Mouse (Mus musculus) gastrocnemius, adult 2 months (tissue): ENCODE measurements at regions not wholly inside any gene's neighbourhood (a gene's known extent, or its start where the extent isn't known, plus 50 kb on each side); places are given as distances from the start of the nearest gene placed in this dataset.
A peak's percentile ranks its signal among the peaks of the same experiment; 100 is the strongest.

Experiments used
- DNase-seq: peaks from one replicate; pipeline ENCODE4 v3.0.0; 2022
- H3K27ac ChIP-seq: fragments of 200-600 bp; 2 replicates; pipeline ENCODE4 v1.8.1; 2022; ENCODE audit warnings: mild to moderate bottlenecking
- H3K4me3 ChIP-seq: fragments of 200-600 bp; 2 replicates; pipeline ENCODE4 v1.8.1; 2022; ENCODE audit warnings: mild to moderate bottlenecking, moderate library complexity
- CTCF ChIP-seq: fragments of 200-600 bp; IDR thresholded peaks from 2 replicates; pipeline ENCODE4 v1.8.1; 2022; ENCODE audit warnings: antibody characterized with exemption, mild to moderate bottlenecking, moderate library complexity
- intact Hi-C: fragments of 180-260 bp; cut with DNase I; formaldehyde crosslinking; loops from one replicate; pipeline ENCODE4 v1.15.1; 2025

DNA sequence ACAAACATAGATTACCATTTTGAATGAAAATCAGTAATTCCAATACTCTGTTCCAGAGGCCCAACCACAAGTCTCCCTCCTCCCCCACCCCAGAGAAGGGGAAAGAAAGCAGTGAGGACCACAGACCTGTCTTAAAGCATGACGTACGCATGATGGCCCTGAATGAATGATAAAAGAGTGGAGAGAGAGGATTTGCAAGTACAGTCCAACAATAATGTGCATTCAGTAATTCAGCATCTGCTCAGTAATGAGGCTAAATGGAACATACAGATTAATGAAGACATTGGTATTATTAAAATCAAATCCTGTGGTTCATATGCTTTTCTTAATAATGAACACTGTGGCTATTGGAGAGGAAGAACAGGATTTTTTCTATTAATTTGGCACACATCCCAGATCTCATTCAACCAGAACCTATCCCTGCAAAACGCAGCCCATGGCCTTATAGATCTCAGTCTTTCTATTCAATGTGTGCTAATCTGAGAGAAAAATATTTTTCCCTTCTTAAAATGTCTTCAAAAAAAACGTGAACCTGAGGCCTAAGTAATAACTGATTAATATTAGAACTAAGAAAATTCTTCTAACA is 430.7 kb upstream of the Tbc1d2b start:
- no peak for DNase-seq
- Histone ChIP-seq H3K27ac (no peak overlapping the region), H3K4me3 (no peak overlapping the region)
- intact Hi-C loops, result loop anchor here (5.0 kb wide), 1 partner anchor 591 kb away; no protein-coding TSS in a partner anchor
- no peak for TF ChIP-seq CTCF

GRCm38 (mm10) chr9:90713685-90714084 is 443.1 kb upstream of the Tbc1d2b start:
- intact Hi-C loops, result no loop called here
- H3K27ac ChIP-seq, result no peak overlapping the region
- no peak for TF ChIP-seq CTCF
- no peak overlapping the region for H3K4me3 ChIP-seq
- no peak for DNase-seq

GRCm38 (mm10) chr9:90731450-90731849 is 460.8 kb upstream of the Tbc1d2b start:
- intact Hi-C loops, result no loop called here
- TF ChIP-seq CTCF, result no peak
- no peak for DNase-seq
- no peak overlapping the region for H3K27ac ChIP-seq
- H3K4me3 ChIP-seq, result no peak overlapping the region

- no peak overlapping the region for H3K4me3 ChIP-seq
- DNase-seq, result no peak
- no peak overlapping the region for H3K27ac ChIP-seq
- TF ChIP-seq CTCF, result no peak
- intact Hi-C loops, result no loop called here
Observed at GRCm38 (mm10) chr9:90757175-90757574, 486.6 kb upstream of the Tbc1d2b start.

- no peak overlapping the region for H3K27ac ChIP-seq
- intact Hi-C loops, result no loop called here
- H3K4me3 ChIP-seq, result no peak overlapping the region
- no peak for DNase-seq
- TF ChIP-seq CTCF, result no peak
Observed at GRCm38 (mm10) chr9:90774296-90774695, 503.7 kb upstream of the Tbc1d2b start.

- TF ChIP-seq CTCF, result no peak
- H3K4me3 ChIP-seq, result no peak overlapping the region
- DNase-seq, result no peak
- H3K27ac ChIP-seq, result no peak overlapping the region
- intact Hi-C loops, result no loop called here
Observed at GRCm38 (mm10) chr9:90789545-90789944, 518.9 kb upstream of the Tbc1d2b start.

- intact Hi-C loops, result no loop called here
- TF ChIP-seq CTCF, result no peak
Observed at GRCm38 (mm10) chr9:90791871-90792270, 521.3 kb upstream of the Tbc1d2b start.

GRCm38 (mm10) chr9:90816844-90817243 is 545.4 kb upstream of the Zic4 start:
- no peak overlapping the region for H3K4me3 ChIP-seq
- DNase-seq, result no peak
- no peak overlapping the region for H3K27ac ChIP-seq
- intact Hi-C loops, result no loop called here
- no peak for TF ChIP-seq CTCF

More at GRCm38 (mm10) chr9:90791871-90792270, 521.3 kb upstream of the Tbc1d2b start:
- Histone ChIP-seq H3K27ac (no peak overlapping the region), H3K4me3 (no peak overlapping the region)
- DNase-seq, result no peak

DNA sequence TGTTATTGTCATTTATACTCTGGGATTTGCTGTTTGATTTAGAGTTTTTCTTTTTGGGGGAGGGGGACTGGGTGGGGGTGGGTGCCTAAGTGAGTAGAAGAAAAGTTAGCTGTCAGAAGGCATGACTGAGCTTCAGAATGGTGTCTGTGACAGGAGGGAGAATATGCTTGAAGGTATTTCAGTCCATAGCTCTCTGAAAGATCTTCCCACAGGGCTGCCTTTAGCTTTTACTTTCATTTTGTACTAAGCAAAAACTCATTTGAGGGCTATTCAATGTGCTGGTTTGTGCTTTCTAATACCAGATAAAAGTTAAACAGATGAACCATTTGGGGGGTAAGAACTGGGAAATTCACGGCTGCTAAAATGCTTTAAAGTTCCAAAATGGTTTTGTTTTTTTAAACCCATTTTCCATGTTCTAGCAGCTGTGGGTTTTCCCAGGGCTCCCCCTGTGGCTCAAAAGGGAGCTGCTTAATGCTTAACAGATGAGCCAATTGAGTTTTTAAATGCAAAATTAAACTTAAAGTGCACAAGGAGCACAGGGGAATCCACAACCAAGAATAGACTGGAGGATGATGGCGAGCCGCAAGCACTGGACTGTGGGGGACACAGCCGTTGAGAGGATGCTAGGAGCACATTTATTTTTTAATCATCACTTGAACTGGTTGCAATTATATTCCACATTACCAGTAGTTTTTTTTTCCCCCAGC is 538.5 kb upstream of the Zic4 start:
- peak; percentile 29; the same call in 1 of the 2 replicates for TF ChIP-seq CTCF
- Histone ChIP-seq H3K4me3 (peak overlapping the region; percentile 47), H3K27ac (no peak overlapping the region)
- no peak for DNase-seq
- intact Hi-C loops, result no loop called here

DNA sequence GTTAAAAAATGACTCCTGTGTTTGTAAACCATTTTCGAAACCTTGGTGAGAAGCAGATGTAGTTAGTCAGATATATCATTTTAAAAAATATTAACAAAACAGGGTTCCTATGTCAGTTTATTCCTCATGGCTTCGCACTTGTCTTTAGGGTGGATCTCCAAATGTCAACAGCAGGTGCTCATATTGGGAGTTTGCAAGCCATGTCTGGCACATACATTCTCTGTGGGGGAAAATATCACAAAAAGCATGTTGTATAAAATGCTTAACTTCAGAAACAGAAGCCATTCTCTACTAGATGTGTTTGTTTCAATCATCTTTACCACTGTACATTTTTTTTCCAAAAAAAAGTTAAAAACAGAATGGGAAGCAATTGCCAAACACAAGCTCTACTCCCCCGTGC is 534.7 kb upstream of the Zic4 start:
- Histone ChIP-seq H3K4me3 (no peak overlapping the region), H3K27ac (no peak overlapping the region)
- intact Hi-C loops, result no loop called here
- no peak for TF ChIP-seq CTCF
- DNase-seq, result no peak

DNA sequence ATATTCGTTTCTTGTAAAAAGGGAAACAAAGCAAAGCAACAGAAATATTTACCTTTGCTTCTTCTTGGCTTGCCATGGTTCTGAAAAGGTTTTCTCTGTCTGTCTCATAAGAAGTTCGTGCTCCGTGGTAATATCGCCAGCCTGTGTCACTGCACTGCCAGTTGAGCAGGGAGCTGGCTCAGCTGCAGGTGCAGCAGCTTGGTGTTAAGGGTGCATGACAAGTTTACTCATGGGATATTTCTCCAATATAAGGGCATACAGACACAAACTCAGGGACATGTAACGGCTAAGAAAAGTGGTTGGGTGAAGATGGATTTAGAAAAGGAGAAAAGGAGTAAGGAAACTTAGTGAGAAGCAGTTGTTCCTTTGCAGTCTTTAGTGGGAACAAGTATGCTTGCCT is 533.5 kb upstream of the Zic4 start:
- Histone ChIP-seq H3K27ac (no peak overlapping the region), H3K4me3 (no peak overlapping the region)
- intact Hi-C loops, result no loop called here
- TF ChIP-seq CTCF, result no peak
- no peak for DNase-seq

DNA sequence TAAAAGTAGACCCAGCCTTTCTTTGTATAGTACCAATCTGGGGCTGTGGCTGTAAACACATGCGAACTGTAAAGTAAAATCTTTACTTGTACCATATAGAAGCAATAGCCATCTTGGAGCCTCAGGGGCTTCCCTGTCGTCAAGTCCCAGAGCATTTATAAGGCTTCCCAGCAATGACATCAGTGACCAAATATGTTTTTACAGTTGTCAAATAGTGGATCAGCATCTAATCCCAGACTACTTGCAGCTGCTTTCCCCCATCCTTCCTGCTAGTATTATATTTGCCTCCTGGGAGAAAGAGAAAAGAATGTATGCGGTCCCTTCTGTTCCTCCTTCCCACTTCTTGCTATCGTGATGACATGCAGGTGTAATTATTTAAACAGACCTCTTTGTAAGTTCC is 531.5 kb upstream of the Zic4 start:
- Histone ChIP-seq H3K27ac (no peak overlapping the region), H3K4me3 (no peak overlapping the region)
- intact Hi-C loops, result no loop called here
- no peak for TF ChIP-seq CTCF
- no peak for DNase-seq

GRCm38 (mm10) chr9:90833743-90834539 is 528.3 kb upstream of the Zic4 start:
- no peak for TF ChIP-seq CTCF

More at GRCm38 (mm10) chr9:90833743-90834539, 528.3 kb upstream of the Zic4 start:
- Histone ChIP-seq H3K4me3 (no peak overlapping the region), H3K27ac (no peak overlapping the region)
- intact Hi-C loops, result no loop called here
- DNase-seq, result no peak
